Mouse (Mus musculus) lung, adult 2 months (tissue): ENCODE data around the gene Col23a1.

ENCODE experiments used
- CTCF ChIP-seq: fragments of 200-500 bp; IDR thresholded peaks from 2 replicates; pipeline ENCODE4 v1.5.1; 2011; ENCODE audit warnings: mild to moderate bottlenecking, low read length, control low read depth; ENCODE audit not compliant: insufficient read depth
- POLR2A ChIP-seq: fragments of 200-500 bp; IDR thresholded peaks from 2 replicates; pipeline ENCODE4 v1.6.1; 2011; ENCODE audit warnings: low read depth, mild to moderate bottlenecking, control low read depth, low read length, borderline replicate concordance; ENCODE audit errors: extremely low read depth

DNA sequence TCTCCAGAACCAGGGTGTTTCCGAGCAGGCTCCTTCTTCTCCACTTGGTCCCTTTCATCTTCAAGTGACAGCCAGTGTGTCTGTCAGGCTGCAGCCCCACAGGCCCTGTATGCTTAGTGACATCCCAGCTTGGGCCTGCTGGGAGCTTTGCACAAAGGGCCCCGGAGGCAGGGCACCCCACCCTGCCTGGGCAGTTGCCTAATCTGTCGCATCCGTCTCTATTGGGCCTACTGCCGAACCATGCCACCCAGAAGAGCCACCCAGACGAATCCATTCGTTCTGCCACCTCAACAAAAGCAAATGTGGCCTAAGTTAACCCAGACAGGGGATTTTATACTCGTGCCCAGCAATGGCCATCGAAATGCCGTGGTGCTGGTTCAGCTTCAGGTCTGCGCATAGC lies 225.6 kb downstream of the Col23a1 start:
- TF ChIP-seq CTCF (no peak), POLR2A (no peak)
